Mouse (Mus musculus) kidney, embryonic 16.5 days (tissue): ENCODE measurements around the gene Foxo3. TPM values are rescaled to one million over a fixed set of nuclear protein-coding genes. Genes with fewer than 3 reads are reported as not detected.

Experiments used
- ATAC-seq: fragments of 200-750 bp; cut with Nextera tagmentation; 2 replicates; pipeline ENCODE4 v1.8.0; 2017; ENCODE audit warnings: moderate TSS enrichment; ENCODE audit not compliant: low FRiP score, low TSS enrichment
- H3K27ac ChIP-seq: fragments of 300-500 bp; sonication (generic); 2 replicates; pipeline ENCODE4 v1.5.1; 2014; ENCODE audit warnings: low read length
- H3K27me3 ChIP-seq: fragments of 300-500 bp; sonication (generic); 2 replicates; pipeline ENCODE4 v1.6.1; 2014; ENCODE audit warnings: low read length, control low read depth, mixed read lengths; ENCODE audit not compliant: insufficient read depth
- H3K36me3 ChIP-seq: fragments of 300-500 bp; sonication (generic); 2 replicates; pipeline ENCODE4 v1.6.1; 2014; ENCODE audit warnings: low read length, control low read depth, mixed read lengths; ENCODE audit not compliant: insufficient read depth
- H3K4me1 ChIP-seq: fragments of 300-500 bp; sonication (generic); 2 replicates; pipeline ENCODE4 v1.6.1; 2014; ENCODE audit warnings: low read length, control low read depth, mixed read lengths; ENCODE audit not compliant: insufficient read depth
- H3K4me2 ChIP-seq: fragments of 300-500 bp; sonication (generic); replicated peaks from 2 replicates; pipeline ENCODE4 v1.6.1; 2014; ENCODE audit warnings: low read depth, low read length
- H3K4me3 ChIP-seq: fragments of 300-500 bp; sonication (generic); 2 replicates; pipeline ENCODE4 v1.5.1; 2014; ENCODE audit warnings: mild to moderate bottlenecking, low read length
- H3K9ac ChIP-seq: fragments of 300-500 bp; sonication (generic); replicated peaks from 2 replicates; pipeline ENCODE4 v1.6.1; 2014; ENCODE audit warnings: low read length
- H3K9me3 ChIP-seq: fragments of 300-500 bp; sonication (generic); 2 replicates; pipeline ENCODE4 v1.6.1; 2016; ENCODE audit warnings: low read length, control low read depth
- whole genome bisulfite sequencing: fragments of 180-500 bp; shearing (Covaris S2); extraction: QIAGEN DNeasy Blood & Tissue Kit; methylation state at CpG from one replicate; pipeline ENCODE4 v1.1.7; 2014; 5-methylcytosine and 5-hydroxymethylcytosine counted together
- polyA plus RNA-seq: library from polyadenylated mRNA; unstranded; fragments of >200 nt; fragmentation: Nextera tagmentation; extraction: Ambion mirVana; gene quantifications from 2 replicates; pipeline ENCODE4 v1.2.1, GENCODE M21; 2015

Foxo3 gene
- polyA plus RNA-seq, 1 experiment from 2014 or later, result 5.9 TPM

DNA sequence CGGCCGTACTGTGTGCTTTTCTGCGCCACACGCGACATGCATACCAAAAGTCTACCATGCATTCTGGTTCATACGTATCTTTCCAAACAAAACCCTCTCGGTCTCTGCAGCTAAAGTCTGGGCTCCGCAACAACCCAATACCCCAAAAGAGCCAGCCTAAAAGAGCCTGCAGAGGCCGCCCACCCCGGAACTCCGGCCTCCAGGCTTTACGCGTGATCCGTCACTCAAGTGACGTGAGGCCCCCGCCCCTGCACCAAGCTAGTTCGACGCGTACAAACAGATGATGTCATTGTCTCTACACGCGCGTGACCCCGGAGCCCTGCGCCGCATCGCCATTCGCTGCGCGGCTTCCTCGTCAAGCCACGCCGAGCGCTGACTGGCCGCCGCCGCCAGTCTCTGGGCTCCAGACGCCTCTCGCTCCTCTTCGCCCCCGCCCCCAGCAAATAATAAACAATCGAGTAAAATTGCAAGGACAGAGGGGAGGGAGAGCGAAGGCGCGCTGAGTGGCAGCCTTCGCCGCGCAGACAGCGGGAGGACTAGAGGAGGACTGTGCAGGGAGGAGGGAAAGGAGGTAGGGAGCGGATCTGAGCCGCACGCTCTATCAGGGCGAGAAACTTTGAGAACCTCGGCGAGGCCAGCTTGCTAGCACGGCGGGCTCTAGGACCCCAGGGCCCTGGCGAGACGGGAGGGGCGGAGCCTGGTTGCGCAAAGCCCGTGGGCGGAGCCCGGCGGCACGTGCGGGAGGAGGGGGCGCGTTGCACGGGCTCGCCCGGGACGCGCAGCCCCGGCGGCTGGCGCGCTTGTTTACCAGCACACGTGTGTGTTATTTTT, 1.1 kb upstream of the Foxo3 start:
- under 1% methylated on average over 76 of the region's 78 CpGs for WGBS
- ATAC-seq, result peak; percentile 93
- Histone ChIP-seq H3K9me3 (no peaks in the 10 kb centered on the region), H3K4me1 (peaks cover 28% of the 10 kb centered on the region), H3K9ac (peak overlapping the region; percentile 91), H3K4me3 (peak overlapping the region; percentile 92), H3K27ac (peak overlapping the region; percentile 100), H3K4me2 (peak overlapping the region; percentile 98), H3K36me3 (no peaks in the 10 kb centered on the region), H3K27me3 (no peaks in the 10 kb centered on the region)

DNA sequence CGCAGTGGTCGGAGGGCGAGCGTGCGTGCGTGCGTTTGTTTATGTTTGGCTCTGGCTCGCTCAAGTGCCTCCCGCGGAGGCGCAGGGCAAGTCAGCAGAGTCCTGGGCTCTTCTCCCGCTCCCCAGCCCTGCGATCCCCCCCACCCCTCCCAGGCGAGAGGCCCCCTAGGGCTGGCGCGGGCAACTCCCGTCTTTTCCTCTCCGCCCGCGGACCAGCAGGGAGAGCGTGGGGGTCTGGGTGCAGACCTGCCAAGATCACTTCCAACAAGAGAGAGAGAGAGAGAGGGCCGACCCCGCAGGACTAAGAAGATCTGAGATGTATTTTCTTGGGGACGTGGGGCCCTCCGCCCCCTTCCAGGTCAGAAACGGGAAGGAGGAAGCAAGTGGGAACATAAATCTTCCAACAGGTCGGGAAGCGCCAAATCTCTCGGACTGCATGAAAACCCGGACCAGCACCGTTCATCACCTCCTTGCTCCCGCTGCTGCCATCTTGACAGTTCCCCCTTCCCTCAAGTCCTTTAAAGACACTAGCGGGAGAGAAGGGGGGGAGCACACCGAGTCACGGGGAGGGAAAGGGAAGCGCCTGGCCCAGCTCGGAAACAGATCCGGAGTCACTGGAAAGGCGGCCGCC, 569 bp downstream of the Foxo3 start:
- Histone ChIP-seq H3K4me3 (peak overlapping the region; percentile 92), H3K4me1 (peaks cover 43% of the 10 kb centered on the region), H3K9ac (peak overlapping the region; percentile 91), H3K27ac (peak overlapping the region; percentile 100), H3K27me3 (no peaks in the 10 kb centered on the region), H3K9me3 (no peaks in the 10 kb centered on the region), H3K36me3 (no peaks in the 10 kb centered on the region), H3K4me2 (peak overlapping the region; percentile 98)
- ATAC-seq, result no peak; the same call in none of the 2 replicates
- WGBS, result under 1% methylated on average over 36 of the region's 40 CpGs

DNA sequence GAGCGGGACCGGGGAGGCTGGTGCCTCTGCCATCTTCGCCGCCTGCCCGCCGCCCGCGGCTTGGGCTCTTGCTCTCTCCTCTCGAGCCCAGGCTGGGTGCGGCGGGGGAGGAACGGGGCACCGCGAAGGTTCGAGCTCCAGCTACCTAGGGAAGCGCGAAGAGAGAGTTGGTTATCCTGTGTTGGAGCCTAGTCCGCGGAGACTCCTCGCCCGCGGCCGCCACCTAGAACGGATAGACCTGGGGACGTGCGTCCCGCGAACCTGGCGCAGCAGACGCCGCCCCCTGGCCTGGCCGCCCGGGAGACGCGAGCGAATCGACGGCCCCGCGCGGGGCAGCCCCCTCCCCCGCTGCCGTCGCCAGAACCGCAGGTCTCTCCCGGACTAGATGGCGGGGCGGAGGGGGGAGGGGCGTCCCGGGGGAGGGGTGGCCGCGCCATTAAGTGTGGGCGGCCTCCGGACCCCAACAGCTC, 1.1 kb downstream of the Foxo3 start:
- Histone ChIP-seq H3K9me3 (no peaks in the 10 kb centered on the region), H3K36me3 (no peaks in the 10 kb centered on the region), H3K27me3 (no peaks in the 10 kb centered on the region), H3K9ac (peak overlapping the region; percentile 91), H3K27ac (peak overlapping the region; percentile 100), H3K4me3 (peak overlapping the region; percentile 92), H3K4me2 (peak overlapping the region; percentile 98), H3K4me1 (peaks cover 48% of the 10 kb centered on the region)
- ATAC-seq, result no peak
- WGBS, result 0% methylated on average over 33 of the region's 54 CpGs

DNA sequence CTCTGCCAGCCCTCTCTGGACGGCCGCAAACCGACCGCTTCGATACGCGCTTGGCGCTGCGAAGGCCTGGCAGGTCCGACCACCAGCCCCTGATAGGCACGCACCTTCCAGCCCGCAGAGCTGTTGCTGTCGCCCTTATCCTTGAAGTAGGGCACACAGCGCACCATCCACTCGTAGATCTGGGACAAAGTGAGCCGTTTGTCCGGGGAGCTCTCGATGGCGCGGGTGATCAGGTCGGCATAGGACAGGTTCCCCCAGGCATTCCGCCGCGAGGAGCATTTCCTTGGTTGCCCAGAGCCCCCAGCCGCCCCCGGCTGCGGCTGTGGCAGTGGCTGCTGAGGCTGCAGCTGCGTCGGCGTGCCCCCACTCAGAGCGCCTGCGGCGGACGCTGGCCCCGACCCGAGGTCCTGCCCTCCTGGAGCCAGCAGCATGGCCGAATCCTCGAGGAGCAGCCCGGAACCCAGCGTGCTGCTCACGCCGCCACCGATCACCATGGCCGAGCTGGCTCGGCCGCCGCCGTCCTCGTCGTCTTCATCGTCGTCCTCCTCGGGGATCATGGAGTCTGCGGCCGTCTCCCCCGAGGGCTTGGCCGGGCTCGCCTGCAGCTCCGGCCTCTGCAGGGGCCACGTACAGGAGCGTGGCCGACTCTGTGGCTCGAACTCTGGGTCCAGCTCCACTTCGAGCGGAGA, 1.7 kb downstream of the Foxo3 start:
- peak overlapping the region; percentile 92 for H3K4me3 ChIP-seq
- WGBS, result 2% methylated on average over 65 of the region's 65 CpGs
- no peaks in the 10 kb centered on the region for H3K36me3 ChIP-seq
- peak overlapping the region; percentile 100 for H3K27ac ChIP-seq
- H3K27me3 ChIP-seq, result no peaks in the 10 kb centered on the region
- peak overlapping the region; percentile 98 for H3K4me2 ChIP-seq
- H3K9me3 ChIP-seq, result no peaks in the 10 kb centered on the region
- H3K4me1 ChIP-seq, result peaks cover 53% of the 10 kb centered on the region
- H3K9ac ChIP-seq, result peak overlapping the region; percentile 91
- ATAC-seq, result no peak

DNA sequence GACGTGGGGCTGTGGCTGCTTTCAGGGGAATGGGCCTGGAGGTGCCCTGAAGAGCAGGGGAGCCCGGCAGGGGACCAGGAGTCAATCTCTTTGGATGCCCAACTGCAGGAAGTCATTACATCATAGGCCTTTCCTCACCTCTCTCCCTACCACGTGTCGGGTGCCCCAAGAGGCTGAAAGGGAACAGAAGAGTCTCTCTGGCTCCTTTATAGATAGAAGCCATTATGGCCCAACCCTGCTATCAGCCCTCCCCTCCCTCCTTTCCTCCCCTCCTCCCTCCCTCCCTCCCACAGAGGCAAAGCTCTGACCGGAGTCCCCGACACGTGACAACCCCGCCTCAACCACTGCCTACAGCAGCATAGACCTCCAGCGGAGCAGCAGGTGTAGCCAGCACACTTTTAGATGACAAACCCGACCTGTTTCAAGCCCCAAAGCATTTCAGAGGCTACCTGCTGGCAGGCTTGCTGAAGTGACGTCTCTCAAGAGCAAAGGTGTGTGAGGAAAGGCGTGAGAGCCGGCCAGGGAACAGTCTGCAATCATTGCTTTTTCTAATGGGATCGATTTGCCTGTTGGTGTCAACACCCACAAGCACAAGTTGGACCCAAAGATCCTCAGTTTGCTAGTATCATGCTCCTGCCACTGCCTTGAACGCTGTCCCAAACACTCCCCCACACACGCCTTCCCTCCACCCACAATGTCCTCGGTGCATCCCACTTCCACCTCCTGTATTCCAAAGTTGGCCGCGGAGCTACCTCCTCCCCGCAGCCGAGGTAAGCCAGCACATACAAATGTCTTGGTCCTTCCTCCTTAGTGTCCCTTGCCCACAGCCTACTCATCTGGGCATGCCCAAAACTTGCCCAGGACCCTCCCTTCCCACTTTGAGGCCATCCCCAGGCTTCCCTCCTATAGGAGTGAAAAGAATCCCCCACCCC, 2.5 kb downstream of the Foxo3 start:
- Histone ChIP-seq H3K4me3 (peak overlapping the region; percentile 92), H3K4me1 (peaks cover 61% of the 10 kb centered on the region), H3K36me3 (no peaks in the 10 kb centered on the region), H3K9ac (peak overlapping the region; percentile 91), H3K27ac (no peak overlapping the region), H3K4me2 (peak overlapping the region; percentile 98), H3K9me3 (no peaks in the 10 kb centered on the region), H3K27me3 (no peaks in the 10 kb centered on the region)
- WGBS, result 12% methylated on average over 21 of the region's 21 CpGs
- no peak for ATAC-seq

DNA sequence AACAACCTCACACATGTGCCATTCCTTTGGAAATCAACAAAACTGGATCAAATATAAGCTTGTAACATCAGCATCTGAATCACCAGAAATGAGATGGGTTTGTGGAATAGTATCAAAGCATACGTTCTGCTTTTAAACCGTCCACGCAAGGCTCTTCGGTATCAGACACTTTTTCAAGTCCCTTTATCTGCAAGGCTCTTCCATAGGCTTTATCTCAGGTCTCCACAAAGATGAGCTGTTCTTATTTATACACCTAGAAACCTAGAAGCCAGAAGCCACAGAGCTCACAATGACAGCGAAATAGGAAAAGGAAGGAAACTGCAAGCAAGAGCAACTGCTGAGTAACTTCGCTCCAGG, 3.2 kb downstream of the Foxo3 start:
- peak overlapping the region; percentile 36; the same call in 1 of the 2 replicates for H3K9ac ChIP-seq

DNA sequence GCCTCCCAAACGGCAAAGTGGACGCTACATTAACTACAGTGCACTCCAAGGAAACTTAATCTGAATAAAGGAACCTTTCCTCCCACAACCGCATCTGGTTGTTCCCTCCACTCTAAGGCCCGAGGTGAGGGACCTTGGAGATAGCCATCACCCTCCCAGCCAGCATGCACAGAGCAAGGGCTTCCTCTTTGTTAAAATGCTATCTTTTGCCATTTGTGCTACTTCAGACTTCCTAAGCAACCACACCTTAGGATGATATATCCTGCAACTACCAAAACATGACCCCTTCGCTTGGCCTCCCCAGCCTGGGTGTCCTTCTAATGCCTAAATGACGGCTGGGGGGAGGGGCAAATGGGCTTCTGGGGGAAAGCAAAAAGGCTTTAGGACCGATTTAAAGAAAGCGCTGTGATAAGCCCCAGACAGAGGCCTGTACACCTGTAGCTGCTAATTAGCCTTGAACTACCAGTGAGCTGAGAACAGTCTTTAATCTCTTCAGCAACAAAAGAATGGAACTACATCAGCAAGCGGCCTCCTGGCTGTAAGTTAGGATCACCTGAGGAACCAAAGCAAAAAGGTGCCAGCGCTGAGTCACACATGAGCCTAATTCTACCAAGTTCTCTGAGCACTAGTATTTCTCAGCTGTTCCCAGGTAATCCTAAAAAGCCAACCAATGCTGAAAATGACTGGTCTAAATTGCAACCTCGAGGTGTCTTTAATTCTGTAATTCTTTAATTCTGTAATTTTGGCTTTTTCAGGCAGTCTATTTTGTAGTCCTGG, 4.9 kb downstream of the Foxo3 start:
- Histone ChIP-seq H3K27ac (peak overlapping the region; percentile 0), H3K9me3 (no peaks in the 10 kb centered on the region), H3K4me1 (peaks cover 62% of the 10 kb centered on the region), H3K27me3 (no peaks in the 10 kb centered on the region), H3K4me2 (peak overlapping the region; percentile 0; the same call in 1 of the 2 replicates), H3K9ac (no peak overlapping the region), H3K4me3 (no peak overlapping the region), H3K36me3 (peaks cover 11% of the 10 kb centered on the region)
- 44% methylated on average over 11 of the region's 11 CpGs for WGBS
- ATAC-seq, result no peak

More for the DNA sequence above, 3.2 kb downstream of the Foxo3 start:
- Histone ChIP-seq H3K4me1 (peaks cover 63% of the 10 kb centered on the region), H3K4me3 (peak overlapping the region; percentile 92), H3K4me2 (peak overlapping the region; percentile 98), H3K27me3 (no peaks in the 10 kb centered on the region), H3K36me3 (no peaks in the 10 kb centered on the region), H3K9me3 (no peaks in the 10 kb centered on the region), H3K27ac (no peak overlapping the region)
- 75% methylated on average over 6 of the region's 6 CpGs for WGBS
- no peak for ATAC-seq

DNA sequence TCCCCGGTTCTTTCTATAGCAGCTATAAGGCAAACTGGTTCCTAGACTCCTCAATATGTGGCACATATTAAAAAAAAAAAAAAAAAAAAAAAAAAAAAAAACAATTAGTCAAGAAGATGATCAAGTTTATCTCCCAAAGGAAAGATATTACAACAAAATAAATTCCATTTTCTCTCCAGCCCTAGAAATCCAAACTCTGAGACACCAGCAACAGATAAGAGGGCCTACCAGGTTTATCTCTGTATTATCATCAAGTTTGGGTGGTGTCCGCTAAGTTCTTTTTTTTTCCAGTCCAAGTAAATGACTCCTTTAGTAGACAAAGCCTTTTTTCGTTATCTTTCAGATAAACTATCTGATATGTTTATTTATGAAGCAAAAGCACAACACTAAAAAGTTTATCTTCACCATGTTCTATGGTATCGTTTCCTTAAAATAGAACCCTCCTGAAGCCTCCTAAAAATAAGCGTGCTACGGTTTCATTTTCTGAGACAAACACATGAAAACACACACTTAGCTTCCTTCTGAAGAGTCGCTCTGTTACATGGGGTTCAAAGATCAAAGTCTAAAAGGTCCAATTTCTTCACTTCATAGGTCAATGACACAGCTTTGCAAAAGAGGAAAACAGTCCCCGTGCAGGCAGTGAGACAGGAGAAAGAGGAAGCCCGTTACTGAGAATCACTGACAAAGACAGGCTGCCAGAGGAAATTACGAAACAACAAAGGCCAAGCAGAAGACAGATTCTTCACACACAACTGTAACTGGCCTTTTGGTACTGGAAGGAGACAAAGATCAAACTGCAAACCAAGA, 6.1 kb downstream of the Foxo3 start:
- H3K27me3 ChIP-seq, result no peaks in the 10 kb centered on the region
- no peak overlapping the region for H3K4me2 ChIP-seq
- H3K4me3 ChIP-seq, result no peak overlapping the region
- H3K9ac ChIP-seq, result no peak overlapping the region
- no peak for ATAC-seq
- peaks cover 62% of the 10 kb centered on the region for H3K4me1 ChIP-seq
- H3K36me3 ChIP-seq, result peaks cover 23% of the 10 kb centered on the region
- no peak overlapping the region for H3K27ac ChIP-seq
- H3K9me3 ChIP-seq, result no peaks in the 10 kb centered on the region
- 39% methylated on average over 10 of the region's 10 CpGs for WGBS
